Mouse (Mus musculus): ENCODE results near the gene Stab1.
A peak's percentile ranks its signal among the peaks of the same experiment; 100 is the strongest.

Gene Stab1

GRCm38 (mm10) chr14:31168425-31168824, at the start of gene Stab1:
Stab1 (minus strand) TSS chr14:31168641.
- no peak for DNase-seq

GRCm38 (mm10) chr14:31217666-31218065, 49.2 kb upstream of the Stab1 start, which contains the start of gene Sema3g:
Sema3g (plus strand) TSS chr14:31217860.
- DNase-seq, result peak; percentile 87

- no peak for DNase-seq
Measured at GRCm38 (mm10) chr14:31216846-31217245, 48.4 kb upstream of the Stab1 start, which contains the start of gene Nisch. Nisch (minus strand) TSS chr14:31216946.

- DNase-seq, result peak; percentile 86
Measured at GRCm38 (mm10) chr14:31215157-31216002, 46.9 kb upstream of the Stab1 start.

- DNase-seq, result no peak
Measured at GRCm38 (mm10) chr14:31214684-31215083, 46.2 kb upstream of the Stab1 start.

GRCm38 (mm10) chr14:31213868-31214267, 45.4 kb upstream of the Stab1 start:
- DNase-seq, result no peak

- DNase-seq, result no peak
Measured at GRCm38 (mm10) chr14:31212499-31212898, 44.1 kb upstream of the Stab1 start.

- DNase-seq, result no peak
Measured at GRCm38 (mm10) chr14:31211854-31212253, 43.4 kb upstream of the Stab1 start.

- no peak for DNase-seq
Measured at GRCm38 (mm10) chr14:31209133-31209557, 40.7 kb upstream of the Stab1 start.

- no peak for DNase-seq
Measured at GRCm38 (mm10) chr14:31208084-31208483, 39.6 kb upstream of the Stab1 start, which contains the start of gene Tnnc1. Tnnc1 (plus strand) TSS chr14:31208312.

- no peak for DNase-seq
Measured at GRCm38 (mm10) chr14:31207070-31207830, 38.8 kb upstream of the Stab1 start.

GRCm38 (mm10) chr14:31206472-31206981, 38.1 kb upstream of the Stab1 start:
- DNase-seq, result peak; percentile 96

GRCm38 (mm10) chr14:31205562-31206467, 37.4 kb upstream of the Stab1 start:
- peak; percentile 64 for DNase-seq

- DNase-seq, result peak; percentile 46
Measured at GRCm38 (mm10) chr14:31205244-31205561, 36.8 kb upstream of the Stab1 start.

GRCm38 (mm10) chr14:31204844-31205243, 36.4 kb upstream of the Stab1 start:
- no peak for DNase-seq

GRCm38 (mm10) chr14:31200038-31200437, 31.6 kb upstream of the Stab1 start:
- DNase-seq, result no peak

GRCm38 (mm10) chr14:31199599-31199998, 31.2 kb upstream of the Stab1 start:
- DNase-seq, result no peak

GRCm38 (mm10) chr14:31197547-31198516, 29.4 kb upstream of the Stab1 start:
- no peak for DNase-seq

GRCm38 (mm10) chr14:31195968-31196367, 27.5 kb upstream of the Stab1 start:
- DNase-seq, result peak; percentile 59

GRCm38 (mm10) chr14:31195521-31195920, 27.1 kb upstream of the Stab1 start:
- DNase-seq, result no peak

GRCm38 (mm10) chr14:31194891-31195513, 26.6 kb upstream of the Stab1 start:
- no peak for DNase-seq

Data from retina, postnatal 1 day (tissue).